Mouse (Mus musculus) fibroblast of lung, adult 2 months (primary cell): ENCODE data around the gene Gm20837.
"Not testable (repeated sequence)": the region's sequence is repeated elsewhere in the genome, so short reads cannot be mapped to it uniquely, and the experiment has no call there.

Source experiments
- DNase-seq: peaks from one replicate; pipeline ENCODE4 v3.0.0-alpha.2; 2011; ENCODE audit warnings: low read depth

Gm20837 gene

GRCm38 (mm10) chrY:90400948-90401347, at the start of gene Gm20837:
Gene Gm20837 (plus strand): TSS chrY:90401248.
- DNase-seq: not testable (repeated sequence)
